In genomic region chr4:142014659-142015608, GRCm38 (mm10) we compare ENCODE assay signal across 9 mouse cellular contexts. TPM values are rescaled to one million over a fixed set of nuclear protein-coding genes. Genes with fewer than 3 reads are reported as not detected.
DNase-seq lines count a peak whose midpoint lies in the region; ATAC-seq lines count a peak whose summit lies in the region.
"Had no signal": no experiment of that assay in that cellular context is flagged by ENCODE, and none has a peak within 500 bp of the region (broad histone marks: within the 10 kb centered on the region; RNA-seq: fewer than 3 reads in every experiment).

Gene Fhad1, minus strand, starts transcription at chr4:142015082.

- DNase-seq in B cell, adult 2 months: peak; percentile 69 to 72
- peak; percentile 36 for DNase-seq in c-Kit-negative CD71-positive TER-119-positive erythroid progenitor cells, embryonic 14.5 days (ENCODE audit: low read depth, low spot score)
- DNase-seq in forebrain, embryonic 11.5 days (ENCODE audit: low spot score): peak; percentile 92
- DNase-seq in neural tube, embryonic 11.5 days (ENCODE audit: low spot score): peak; percentile 86

- H3K9me3 ChIP-seq in forebrain, embryonic 11.5 days (ENCODE audit: control insufficient read depth, low read length): no peaks in the 10 kb centered on the region
- H3K9me3 ChIP-seq in heart, embryonic 14.5 days (ENCODE audit: control insufficient read depth, low read length): no peaks in the 10 kb centered on the region
- no peaks in the 10 kb centered on the region for H3K9me3 ChIP-seq in kidney, embryonic 16.5 days (ENCODE audit: low read length)
- H3K9me3 ChIP-seq in liver, embryonic 15.5 days (replicated peaks): no peaks in the 10 kb centered on the region
- H3K9me3 ChIP-seq in neural tube, embryonic 11.5 days (ENCODE audit: control insufficient read depth, low read length): no peaks in the 10 kb centered on the region
- H3K9me3 ChIP-seq in stomach, embryonic 14.5 days (ENCODE audit: control insufficient read depth, low read depth, low read length): no peaks in the 10 kb centered on the region

- ATAC-seq in forebrain, embryonic 11.5 days (replicated peaks; ENCODE audit: low FRiP score): peak; percentile 91
- peak; percentile 74 for ATAC-seq in heart, embryonic 14.5 days (ENCODE audit: insufficient number of reproducible peaks, insufficient read depth, low FRiP score, low read depth)
- peak; percentile 94 for ATAC-seq in kidney, embryonic 16.5 days (ENCODE audit: low FRiP score, low TSS enrichment)
- ATAC-seq in liver, embryonic 15.5 days (ENCODE audit: insufficient read depth): peak; percentile 47
- peak; percentile 91 for ATAC-seq in neural tube, embryonic 11.5 days (ENCODE audit: insufficient read depth, low FRiP score, low TSS enrichment)
- peak; percentile 89 for ATAC-seq in stomach, embryonic 14.5 days (ENCODE audit: insufficient number of reproducible peaks, insufficient read depth, low FRiP score, low read depth)

- H3K4me2 ChIP-seq in forebrain, embryonic 11.5 days (ENCODE audit: low read depth, low read length, severe bottlenecking): peak within 1 kb of the TSS; percentile 63
- H3K4me2 ChIP-seq in heart, embryonic 14.5 days (ENCODE audit: low read length): peak within 1 kb of the TSS; percentile 73
- peak within 1 kb of the TSS; percentile 64 for H3K4me2 ChIP-seq in kidney, embryonic 16.5 days (replicated peaks; ENCODE audit: low read depth, low read length)
- H3K4me2 ChIP-seq in liver, embryonic 15.5 days: peak within 1 kb of the TSS; percentile 69
- peak within 1 kb of the TSS; percentile 59 for H3K4me2 ChIP-seq in neural tube, embryonic 11.5 days (ENCODE audit: low read depth)
- peak within 1 kb of the TSS; percentile 69 for H3K4me2 ChIP-seq in stomach, embryonic 14.5 days (replicated peaks; ENCODE audit: low read depth, low read length)

- WGBS in forebrain, embryonic 11.5 days: under 1% methylated on average over 44 of the region's 46 CpGs
- WGBS in heart, embryonic 14.5 days: 1% methylated on average over 45 of the region's 46 CpGs
- WGBS in kidney, embryonic 16.5 days: under 1% methylated on average over 45 of the region's 46 CpGs
- 2% methylated on average over 43 of the region's 46 CpGs for WGBS in liver, embryonic 15.5 days (ENCODE audit: insufficient replicate concordance)
- WGBS in neural tube, embryonic 11.5 days: 1% methylated on average over 43 of the region's 46 CpGs
- 2% methylated on average over 41 of the region's 46 CpGs for WGBS in stomach, embryonic 14.5 days

- H3K4me1 ChIP-seq in forebrain, embryonic 11.5 days (replicated peaks; ENCODE audit: control insufficient read depth, insufficient read depth, low read length): peaks cover 7% of the 10 kb centered on the region; the same call in 1 of the 2 replicates
- H3K4me1 ChIP-seq in heart, embryonic 14.5 days (ENCODE audit: control insufficient read depth in 2 of 2, insufficient read depth in 2 of 2, low read length in 2 of 2): peaks cover 23 to 25% of the 10 kb centered on the region in 2 experiments
- H3K4me1 ChIP-seq in kidney, embryonic 16.5 days (ENCODE audit: insufficient read depth, low read length): peaks cover 23% of the 10 kb centered on the region
- H3K4me1 ChIP-seq in liver, embryonic 15.5 days (replicated peaks): peaks cover 46% of the 10 kb centered on the region
- peaks cover 11% of the 10 kb centered on the region; the same call in 1 of the 2 replicates for H3K4me1 ChIP-seq in neural tube, embryonic 11.5 days (ENCODE audit: control insufficient read depth, insufficient read depth, low read length)
- peaks cover 11% of the 10 kb centered on the region; the same call in 1 of the 2 replicates for H3K4me1 ChIP-seq in stomach, embryonic 14.5 days (ENCODE audit: control insufficient read depth, insufficient read depth, low read length)

- peaks cover 10% of the 10 kb centered on the region; the same call in 1 of the 2 replicates for H3K27me3 ChIP-seq in forebrain, embryonic 11.5 days (ENCODE audit: control insufficient read depth, insufficient read depth, low read length)
- H3K27me3 ChIP-seq in heart, embryonic 14.5 days (ENCODE audit: control insufficient read depth, insufficient read depth, low read length): peaks cover 19% of the 10 kb centered on the region; the same call in 1 of the 2 replicates
- H3K27me3 ChIP-seq in kidney, embryonic 16.5 days (ENCODE audit: insufficient read depth, low read length): peaks cover 7% of the 10 kb centered on the region; the same call in 1 of the 2 replicates
- peaks cover 76% of the 10 kb centered on the region for H3K27me3 ChIP-seq in liver, embryonic 15.5 days
- H3K27me3 ChIP-seq in neural tube, embryonic 11.5 days (ENCODE audit: control insufficient read depth, insufficient read depth, low read length): no peaks in the 10 kb centered on the region
- H3K27me3 ChIP-seq in stomach, embryonic 14.5 days (ENCODE audit: control insufficient read depth, insufficient read depth, low read length): no peaks in the 10 kb centered on the region

- H3K9ac ChIP-seq in forebrain, embryonic 11.5 days (ENCODE audit: low read length): peak within 1 kb of the TSS; percentile 47; the same call in 1 of the 2 replicates
- peak within 1 kb of the TSS; percentile 17 for H3K9ac ChIP-seq in heart, embryonic 14.5 days (ENCODE audit: low read length)
- H3K9ac ChIP-seq in kidney, embryonic 16.5 days (replicated peaks; ENCODE audit: low read length): peak within 1 kb of the TSS; percentile 54
- H3K9ac ChIP-seq in liver, embryonic 15.5 days: peak within 1 kb of the TSS; percentile 37; the same call in 1 of the 2 replicates
- H3K9ac ChIP-seq in neural tube, embryonic 11.5 days (ENCODE audit: low read length): peak within 1 kb of the TSS; percentile 12; the same call in 1 of the 2 replicates
- 0 out of 2 replicates have a peak within 1 kb of the TSS, but pooled peaks have one; percentile 11 for H3K9ac ChIP-seq in stomach, embryonic 14.5 days (replicated peaks; ENCODE audit: low read depth, low read length)

- H3K27ac ChIP-seq in forebrain, embryonic 11.5 days (ENCODE audit: low read depth, low read length): no peak within 1 kb of the TSS
- no peak within 1 kb of the TSS for H3K27ac ChIP-seq in heart, embryonic 14.5 days (replicated peaks in 1 of 2; ENCODE audit: control insufficient read depth in 1 of 2, insufficient read depth in 1 of 2, low read depth in 2 of 2, low read length in 2 of 2)
- H3K27ac ChIP-seq in kidney, embryonic 16.5 days (ENCODE audit: low read length): 0 out of 2 replicates have a peak within 1 kb of the TSS, but pooled peaks have one; percentile 39
- H3K27ac ChIP-seq in liver, embryonic 15.5 days (replicated peaks): no peak within 1 kb of the TSS
- H3K27ac ChIP-seq in neural tube, embryonic 11.5 days (ENCODE audit: low read depth, low read length): no peak within 1 kb of the TSS
- peak within 1 kb of the TSS; percentile 6; the same call in 1 of the 2 replicates for H3K27ac ChIP-seq in stomach, embryonic 14.5 days (ENCODE audit: low read length)

- no peaks in the 10 kb centered on the region for H3K36me3 ChIP-seq in forebrain, embryonic 11.5 days (ENCODE audit: control insufficient read depth, insufficient read depth, low read length)
- no peaks in the 10 kb centered on the region for H3K36me3 ChIP-seq in heart, embryonic 14.5 days (ENCODE audit: control insufficient read depth, insufficient read depth, low read length)
- no peaks in the 10 kb centered on the region for H3K36me3 ChIP-seq in kidney, embryonic 16.5 days (ENCODE audit: insufficient read depth, low read length)
- no peaks in the 10 kb centered on the region for H3K36me3 ChIP-seq in liver, embryonic 15.5 days (replicated peaks)
- no peaks in the 10 kb centered on the region for H3K36me3 ChIP-seq in neural tube, embryonic 11.5 days (ENCODE audit: control insufficient read depth, insufficient read depth, low read length)
- H3K36me3 ChIP-seq in stomach, embryonic 14.5 days (ENCODE audit: control insufficient read depth, insufficient read depth, low read length): no peaks in the 10 kb centered on the region

- peak within 1 kb of the TSS; percentile 32 for H3K4me3 ChIP-seq in forebrain, embryonic 11.5 days (ENCODE audit: low read depth, low read length)
- H3K4me3 ChIP-seq in heart, embryonic 14.5 days (ENCODE audit: control insufficient read depth in 1 of 2, insufficient read depth in 1 of 2, low read depth in 1 of 2, low read length in 2 of 2): peak within 1 kb of the TSS; percentile 34 to 39
- H3K4me3 ChIP-seq in kidney, embryonic 16.5 days (ENCODE audit: low read length): peak within 1 kb of the TSS; percentile 44
- peak within 1 kb of the TSS; percentile 51 for H3K4me3 ChIP-seq in liver, embryonic 15.5 days (replicated peaks)
- peak within 1 kb of the TSS; percentile 31 for H3K4me3 ChIP-seq in neural tube, embryonic 11.5 days (ENCODE audit: low read depth, low read length)
- H3K4me3 ChIP-seq in stomach, embryonic 14.5 days (ENCODE audit: low read depth, low read length): peak within 1 kb of the TSS; percentile 28
- H3K4me3 ChIP-seq: myocyte had no signal

RNA-seq across cellular contexts. Expression of gene Fhad1, which starts in this region (rescaled TPM):
- polyA plus RNA-seq in forebrain, embryonic 11.5 days (2014; fragmentation: Nextera tagmentation; extraction: Ambion mirVana): 0.57 and 1.2 TPM in 2 replicates
- 2.5 and 3.3 TPM in 2 replicates for polyA plus RNA-seq in heart, embryonic 14.5 days (2014; fragmentation: Nextera tagmentation; extraction: Ambion mirVana)
- polyA plus RNA-seq in kidney, embryonic 16.5 days (2015; fragmentation: Nextera tagmentation; extraction: Ambion mirVana): 0.74 and 1.0 TPM in 2 replicates
- polyA plus RNA-seq in liver, embryonic 15.5 days (2015; fragmentation: Nextera tagmentation; extraction: Ambion mirVana): 0.24 TPM in 1 of 2 replicates, not detected in the other
- polyA plus RNA-seq in neural tube, embryonic 11.5 days (2014; fragmentation: Nextera tagmentation; extraction: Ambion mirVana): 1.5 and 1.8 TPM in 2 replicates
- 0.78 and 2.5 TPM in 2 replicates for polyA plus RNA-seq in stomach, embryonic 14.5 days (2014; fragmentation: Nextera tagmentation; extraction: Ambion mirVana)

Comparison
In these comparisons a context has a peak if more than half of its experiments do, and no peak if none do; other contexts are left out.
1. Peak in ATAC-seq, H3K4me3 ChIP-seq, H3K9ac ChIP-seq and H3K4me2 ChIP-seq in liver, embryonic 15.5 days; RNA of the gene not detected or under 1 TPM.
2. DNase-seq: peak in every context shown above with its lines; median percentile 92 in forebrain, embryonic 11.5 days; 86 in neural tube, embryonic 11.5 days; 70 in B cell, adult 2 months; 36 in c-Kit-negative CD71-positive TER-119-positive erythroid progenitor cells, embryonic 14.5 days.
3. H3K27ac ChIP-seq: peak in kidney, embryonic 16.5 days (single experiment) and stomach, embryonic 14.5 days (single experiment); none in forebrain, embryonic 11.5 days (single experiment), heart, embryonic 14.5 days (0 of 2), liver, embryonic 15.5 days (single experiment) and neural tube, embryonic 11.5 days (single experiment).
4. Peak in every context shown above with its lines, with median percentiles within 50 percentile points of each other: ATAC-seq, H3K4me2 ChIP-seq, H3K4me3 ChIP-seq and H3K9ac ChIP-seq.